Mouse (Mus musculus): ENCODE results near the gene Mdc1. TPM values are rescaled to one million over a fixed set of nuclear protein-coding genes. Genes with fewer than 3 reads are reported as not detected.
A peak's percentile ranks its signal among the peaks of the same experiment; 100 is the strongest.

The Mdc1 gene
- total RNA-seq, 2 experiments from 2014 or later = 15.8 to 16.2 TPM

DNA sequence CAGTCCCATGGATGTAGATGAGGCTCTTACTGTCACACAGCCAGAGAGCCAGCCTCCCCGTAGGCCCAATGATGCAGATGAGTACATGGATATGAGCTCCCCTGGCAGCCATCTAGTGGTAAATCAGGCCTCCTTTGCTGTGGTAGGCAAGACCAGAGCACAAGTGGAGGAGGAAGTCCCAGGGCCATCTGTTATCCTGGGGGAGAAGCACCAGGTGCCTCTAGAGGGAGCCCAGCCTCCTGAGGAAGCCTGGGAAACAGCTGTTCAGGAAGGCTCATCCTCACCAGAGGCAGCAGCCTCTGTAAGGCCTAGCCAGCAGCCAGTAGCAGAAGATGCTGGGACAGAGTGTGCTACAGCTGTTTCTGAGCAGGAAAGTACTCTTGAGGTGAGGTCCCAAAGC, 6.8 kb downstream of the Mdc1 start:
- DNase-seq (ENCODE audit: low spot score in 2 of 2) = no peak

DNA sequence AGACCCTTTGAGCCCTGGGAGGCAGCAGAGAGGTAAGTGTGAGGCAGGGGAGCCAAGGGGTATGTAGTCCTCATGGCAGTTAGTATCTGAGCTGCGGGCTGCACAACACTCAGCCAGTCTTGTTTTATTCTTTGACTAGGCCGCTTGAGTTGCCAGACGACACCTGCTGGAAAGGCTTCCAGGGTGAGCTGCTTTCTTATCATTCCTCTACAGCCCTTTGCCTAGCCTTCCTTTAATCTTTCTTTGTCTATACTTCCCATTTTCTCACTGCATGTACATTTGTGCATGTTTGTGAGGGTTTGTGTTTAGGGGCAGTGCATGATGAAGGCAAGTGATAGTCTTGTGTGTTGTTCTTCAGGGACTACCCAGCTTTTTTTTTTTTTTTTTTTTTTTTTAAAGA, 9.7 kb downstream of the Mdc1 start:
- DNase-seq (ENCODE audit: low spot score in 2 of 2) = no peak

DNA sequence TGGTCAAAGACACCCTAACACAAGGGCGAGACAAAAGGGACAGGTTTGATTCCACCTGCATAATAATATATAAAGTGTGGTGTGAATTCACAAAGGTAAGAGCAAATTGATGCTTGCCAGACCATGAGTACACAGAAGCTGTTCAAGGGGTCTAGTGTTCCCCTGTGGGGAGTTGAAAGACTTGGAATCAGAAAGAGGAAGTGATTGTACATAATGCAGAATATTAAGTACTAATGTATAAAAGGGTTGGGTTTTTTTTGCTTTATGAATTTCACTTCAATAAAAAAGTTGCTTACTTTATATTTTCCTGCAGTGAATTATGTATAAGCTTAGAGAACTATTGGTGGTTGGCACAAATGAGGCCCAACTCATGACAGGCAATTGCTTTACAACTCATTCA, 18.1 kb downstream of the Mdc1 start:
- DNase-seq (ENCODE audit: low spot score in 2 of 2) = no peak

DNA sequence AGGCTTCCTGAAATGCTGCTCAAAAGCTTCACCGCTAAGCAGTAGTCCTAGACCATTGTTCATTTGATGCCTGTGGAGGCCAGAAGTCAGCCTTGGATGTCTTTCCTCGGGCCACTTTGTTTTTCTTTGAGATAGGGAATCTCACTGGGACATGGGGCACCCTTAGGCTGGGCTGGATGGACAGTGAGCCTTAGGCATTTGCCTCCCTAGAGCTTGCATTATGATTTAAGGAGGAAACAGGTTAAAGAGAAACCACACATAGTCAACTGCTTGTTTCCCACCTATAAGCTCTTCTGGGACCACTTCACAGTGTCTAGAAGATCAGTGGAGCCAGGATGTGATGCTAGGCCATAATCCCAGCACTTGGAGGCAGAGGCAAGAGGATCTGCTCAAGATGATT, 18.5 kb downstream of the Mdc1 start:
- DNase-seq (ENCODE audit: low spot score in 2 of 2) = no peak

DNA sequence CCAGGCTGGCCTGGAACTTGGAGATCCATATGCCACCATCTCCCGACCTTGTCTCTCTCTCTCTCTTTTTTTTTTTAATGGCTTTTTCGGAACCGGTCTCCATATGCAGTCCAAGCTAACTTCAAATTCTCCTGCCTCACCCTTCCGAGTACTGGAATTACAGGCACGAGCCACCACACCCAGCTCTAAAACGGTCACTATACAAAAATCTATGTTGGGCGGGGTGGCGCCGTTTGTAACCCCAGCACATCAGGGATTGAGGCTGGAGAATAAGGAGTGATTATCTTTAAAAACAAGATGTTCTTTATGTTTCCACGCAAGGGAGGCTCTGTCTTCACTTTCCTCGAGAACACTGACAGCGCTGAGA, 19.5 kb downstream of the Mdc1 start:
- DNase-seq (ENCODE audit: low spot score in 2 of 2) = peak in 1 of 2 experiments; percentile 40

DNA sequence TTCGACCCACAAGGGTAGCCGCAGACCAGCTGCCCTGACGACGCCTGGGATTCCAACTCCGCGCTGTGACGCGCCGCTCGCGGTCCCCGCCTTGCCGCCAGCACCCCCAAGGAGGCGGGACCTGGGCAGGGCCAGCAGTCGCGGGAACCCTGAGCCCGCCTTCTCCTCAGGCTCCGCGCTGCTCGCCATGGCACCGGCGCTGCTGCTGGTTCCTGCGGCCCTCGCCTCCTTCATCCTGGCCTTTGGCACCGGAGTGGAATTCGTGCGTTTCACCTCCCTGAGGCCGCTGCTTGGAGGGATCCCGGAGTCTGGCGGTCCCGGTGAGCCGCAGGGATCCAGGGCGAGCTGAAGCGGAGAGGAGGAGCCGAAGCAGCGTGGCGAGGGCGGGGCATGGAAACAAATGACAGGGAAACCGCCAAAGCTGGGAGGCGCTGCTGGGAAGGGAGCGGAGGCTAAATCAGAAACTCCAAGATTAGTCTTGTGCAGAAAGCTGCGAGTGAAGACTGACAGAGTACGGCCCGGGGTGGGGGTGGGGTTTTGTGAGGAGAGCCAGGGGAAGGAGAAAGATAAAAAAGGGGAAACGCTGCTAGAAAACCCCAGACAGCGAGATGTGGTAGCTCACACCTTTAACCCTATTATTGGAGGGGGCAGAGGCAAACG, 20.0 kb downstream of the Mdc1 start, which contains the start of gene Nrm:
Gene Nrm, plus strand, starts transcription at position 121 of the 660 bp plus-strand sequence.
- peak; percentile 90 to 92 for DNase-seq (ENCODE audit: low spot score in 2 of 2)

DNA sequence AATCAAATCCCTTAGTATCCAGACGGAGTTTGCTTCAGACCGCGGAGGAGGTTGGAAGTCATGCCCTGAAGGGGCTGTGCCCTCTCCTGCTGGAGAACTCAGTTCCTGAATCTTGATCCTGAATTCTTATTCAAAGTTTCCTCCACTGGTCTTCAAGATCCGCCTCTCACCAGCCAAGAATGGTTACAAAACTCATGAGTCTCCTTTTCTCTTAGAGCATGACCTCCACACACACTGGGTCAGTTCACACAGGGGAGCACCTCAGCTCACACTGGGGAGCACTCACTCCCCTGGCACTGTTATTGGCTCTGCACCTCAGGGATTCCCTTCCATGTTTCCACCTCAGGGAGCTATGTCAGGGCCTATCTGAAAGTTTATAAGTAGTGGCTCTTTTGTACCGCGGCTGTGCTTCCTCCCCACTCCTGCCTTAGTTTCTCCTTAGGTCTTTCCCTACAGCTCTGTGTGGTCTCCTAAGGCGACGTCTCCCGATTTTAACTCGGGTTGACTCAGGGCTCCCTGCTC, 23.6 kb downstream of the Mdc1 start:
- DNase-seq (ENCODE audit: low spot score in 2 of 2) = no peak

DNA sequence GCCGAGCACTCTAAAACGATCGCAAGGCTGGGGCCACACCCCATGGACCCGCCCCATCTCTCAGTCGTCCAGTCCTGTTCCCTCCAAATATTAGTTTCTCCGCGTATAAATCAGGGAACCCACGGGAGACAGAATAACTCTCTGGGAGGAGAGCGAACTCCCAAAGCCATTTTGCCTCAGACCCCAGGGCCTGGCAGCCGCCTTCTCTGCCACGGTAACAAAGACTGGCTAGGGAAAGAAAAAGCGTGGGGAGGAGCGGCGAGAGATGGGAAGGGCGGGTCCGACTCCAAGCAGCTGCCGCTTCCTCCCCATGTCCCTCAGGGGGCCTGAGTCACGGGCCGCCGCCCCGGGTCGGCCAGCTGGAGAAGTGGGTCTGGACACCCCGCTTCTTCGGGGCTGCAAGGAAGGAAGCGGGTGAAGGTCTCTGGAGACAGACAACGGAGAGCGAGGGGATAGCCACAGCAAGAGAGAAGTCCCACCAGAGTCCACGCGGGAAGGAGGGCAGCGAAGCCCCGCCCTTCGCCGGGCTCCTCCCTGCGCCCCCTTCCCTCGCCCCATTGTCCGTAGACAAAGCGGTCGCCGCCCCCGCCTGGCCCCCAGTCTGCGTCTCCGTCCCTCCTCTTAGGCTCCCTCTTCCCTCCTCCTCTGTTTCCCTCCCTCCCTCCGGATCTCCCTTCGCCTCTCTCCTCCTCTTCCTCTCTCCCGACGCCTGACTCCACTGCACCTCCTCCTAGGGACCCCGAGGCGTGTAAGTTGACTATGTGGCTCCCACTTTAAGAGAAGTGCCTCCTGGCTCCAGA, 24.4 kb downstream of the Mdc1 start, which contains the start of gene Ppp1r18:
Gene Ppp1r18, plus strand, starts transcription at position 113 of the 800 bp plus-strand sequence.
- DNase-seq (ENCODE audit: low spot score in 2 of 2) = peak; percentile 58 to 61

DNA sequence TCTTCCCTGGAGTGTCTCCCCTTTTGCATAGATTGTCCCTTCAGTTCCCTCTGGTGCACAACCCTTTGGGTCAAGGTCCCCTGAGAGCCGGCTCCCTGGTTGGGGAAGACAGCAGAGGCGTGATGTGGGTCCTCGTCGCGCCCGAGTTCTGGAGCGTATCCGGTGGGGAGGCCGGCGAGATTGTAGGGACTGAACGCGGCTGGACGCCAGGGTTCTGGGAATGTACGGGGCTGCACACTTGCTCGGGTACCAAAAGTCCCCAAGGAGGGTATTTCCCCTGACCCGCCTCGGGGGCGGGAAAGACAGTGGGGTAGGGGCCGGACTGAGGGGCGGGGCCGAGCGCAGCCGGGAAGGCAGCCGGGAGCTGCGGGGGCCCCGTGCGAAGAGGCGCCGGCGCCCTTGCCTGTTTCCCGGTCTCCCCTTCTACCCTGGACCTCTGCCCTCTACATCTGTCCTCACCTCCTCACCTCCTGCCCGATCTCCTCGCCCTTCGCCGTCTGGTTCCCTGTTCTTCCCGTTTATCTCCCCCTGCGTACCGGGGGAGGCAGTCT, 25.0 kb downstream of the Mdc1 start:
- peak; percentile 54 to 72 for DNase-seq (ENCODE audit: low spot score in 2 of 2)

DNA sequence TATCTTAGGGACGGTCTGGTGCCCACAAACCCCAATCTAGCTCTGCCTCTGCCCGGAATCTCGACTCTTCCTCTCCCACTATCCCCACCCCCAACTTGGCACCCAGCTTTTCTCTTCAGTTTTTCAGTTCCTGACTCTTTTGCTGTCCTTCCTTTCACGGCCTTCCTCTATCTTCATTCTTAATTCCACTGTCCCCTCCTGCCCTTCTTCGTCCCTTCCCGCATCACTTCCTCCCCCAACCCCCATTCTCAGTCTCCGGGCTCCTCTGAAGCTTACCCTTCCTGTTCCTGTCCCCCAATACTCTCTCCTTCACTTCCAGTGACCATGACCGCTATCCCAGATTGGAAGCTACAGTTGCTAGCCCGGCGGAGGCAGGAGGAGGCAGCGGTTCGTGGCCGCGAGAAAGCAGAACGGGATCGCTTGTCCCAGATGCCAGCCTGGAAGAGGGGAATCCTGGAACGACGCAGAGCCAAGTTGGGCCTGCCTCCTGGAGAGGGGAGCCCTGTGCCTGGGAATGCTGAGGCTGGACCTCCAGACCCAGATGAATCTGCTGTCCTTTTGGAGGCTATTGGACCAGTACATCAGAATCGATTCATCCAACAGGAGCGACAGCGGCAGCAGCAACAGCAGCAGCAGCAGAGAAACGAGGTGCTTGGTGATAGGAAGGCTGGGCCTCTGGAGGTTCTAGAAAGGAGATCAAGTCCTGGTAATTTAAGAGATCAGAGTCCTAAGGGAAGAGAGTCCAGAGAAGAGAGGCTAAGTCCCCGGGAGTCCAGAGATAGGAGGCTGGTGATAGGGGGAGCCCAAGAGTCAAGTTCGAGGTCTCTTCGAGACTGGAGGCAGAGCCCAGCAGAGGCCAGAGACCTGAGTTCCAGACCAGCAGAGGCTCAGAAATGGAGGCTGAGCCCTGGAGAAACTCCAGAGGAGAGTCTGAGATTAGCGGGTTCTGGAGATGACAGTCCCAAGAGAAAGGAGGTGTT, 25.9 kb downstream of the Mdc1 start:
- peak in 1 of 2 experiments; percentile 37 for DNase-seq (ENCODE audit: low spot score in 2 of 2)

DNA sequence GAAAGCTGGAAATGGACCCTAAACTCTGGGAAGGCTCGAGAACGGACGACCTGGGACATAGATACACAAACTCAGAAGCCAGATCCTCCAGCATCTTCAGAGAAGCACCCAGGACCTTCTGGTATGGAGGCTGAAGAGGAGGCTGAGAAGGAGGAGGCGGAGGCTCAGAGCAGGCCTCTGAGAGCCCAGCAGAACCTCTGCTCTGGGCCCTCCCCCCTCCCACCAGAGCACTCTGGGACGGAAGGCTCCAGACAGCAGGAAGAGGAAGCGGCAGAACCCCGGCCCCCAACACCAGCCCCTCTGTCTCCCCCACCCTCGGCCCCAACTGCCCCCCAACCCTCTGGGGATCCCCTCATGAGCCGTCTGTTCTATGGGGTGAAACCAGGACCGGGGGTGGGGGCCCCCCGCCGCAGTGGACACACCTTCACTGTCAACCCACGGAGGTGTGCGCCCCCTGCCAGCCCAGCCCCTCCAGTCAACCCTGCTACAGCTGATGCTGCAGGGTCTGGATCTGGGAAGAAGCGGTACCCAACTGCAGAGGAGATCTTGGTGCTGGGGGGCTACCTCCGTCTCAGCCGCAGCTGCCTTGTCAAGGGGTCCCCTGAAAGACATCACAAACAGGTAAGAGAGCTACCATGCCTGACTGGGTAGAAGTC, 27.0 kb downstream of the Mdc1 start:
- no peak for DNase-seq (ENCODE audit: low spot score in 2 of 2)

DNA sequence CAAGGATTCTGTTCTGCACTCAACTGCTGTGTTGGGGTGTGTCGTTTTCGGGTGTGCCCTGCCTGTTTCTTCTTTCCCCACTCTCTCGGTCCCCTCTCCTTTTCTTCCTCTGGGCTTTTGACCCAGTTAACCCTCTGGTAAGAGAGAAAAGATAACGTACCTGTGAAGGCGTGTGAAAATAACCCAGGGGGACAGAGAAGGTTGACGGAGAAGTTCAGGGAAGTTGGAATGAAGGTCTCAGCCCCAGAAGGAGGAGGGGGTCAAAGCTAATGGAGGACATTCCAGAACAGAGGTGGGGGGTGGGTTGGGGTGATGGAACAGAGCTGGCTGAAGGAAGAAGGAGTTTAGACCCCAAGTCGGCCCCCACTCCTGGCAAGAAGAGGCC, 27.6 kb downstream of the Mdc1 start:
- DNase-seq (ENCODE audit: low spot score in 2 of 2) = no peak

DNA sequence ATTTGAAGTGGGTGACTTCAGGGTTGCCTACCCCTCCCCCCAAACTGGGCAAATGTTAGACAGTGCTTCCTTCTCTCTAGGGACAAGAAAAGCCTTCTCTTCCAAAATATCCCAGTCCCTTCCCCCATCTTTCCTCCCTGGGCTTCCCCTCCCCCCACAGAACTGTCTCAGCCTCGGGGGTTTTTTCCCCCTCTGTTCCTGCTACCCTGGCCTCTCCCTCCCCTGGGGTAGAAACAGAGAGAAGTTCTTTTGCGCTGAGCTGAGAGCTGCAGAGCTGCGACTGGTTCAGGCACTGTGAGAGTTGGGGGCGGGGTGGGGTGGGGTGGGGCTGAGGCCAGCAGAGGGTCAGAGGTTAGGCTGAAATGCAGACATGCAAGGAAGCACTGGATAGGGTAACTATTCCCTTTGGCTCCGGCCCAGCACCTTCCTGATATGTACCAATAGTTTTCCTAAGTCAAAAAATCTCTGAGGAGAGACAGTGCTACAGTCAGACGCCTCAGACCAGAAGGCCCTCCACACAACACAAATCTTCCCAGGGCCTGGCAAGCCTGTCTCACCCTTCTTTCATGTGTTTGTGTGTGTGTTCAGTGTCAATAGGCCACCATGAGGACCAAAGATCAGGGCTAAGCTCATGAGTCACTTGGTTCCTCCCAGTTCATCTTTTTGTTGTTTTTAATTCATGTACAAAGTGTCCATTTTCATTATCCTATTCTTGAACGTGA, 28.2 kb downstream of the Mdc1 start:
- peak in 1 of 2 experiments; percentile 48 for DNase-seq (ENCODE audit: low spot score in 2 of 2)

DNA sequence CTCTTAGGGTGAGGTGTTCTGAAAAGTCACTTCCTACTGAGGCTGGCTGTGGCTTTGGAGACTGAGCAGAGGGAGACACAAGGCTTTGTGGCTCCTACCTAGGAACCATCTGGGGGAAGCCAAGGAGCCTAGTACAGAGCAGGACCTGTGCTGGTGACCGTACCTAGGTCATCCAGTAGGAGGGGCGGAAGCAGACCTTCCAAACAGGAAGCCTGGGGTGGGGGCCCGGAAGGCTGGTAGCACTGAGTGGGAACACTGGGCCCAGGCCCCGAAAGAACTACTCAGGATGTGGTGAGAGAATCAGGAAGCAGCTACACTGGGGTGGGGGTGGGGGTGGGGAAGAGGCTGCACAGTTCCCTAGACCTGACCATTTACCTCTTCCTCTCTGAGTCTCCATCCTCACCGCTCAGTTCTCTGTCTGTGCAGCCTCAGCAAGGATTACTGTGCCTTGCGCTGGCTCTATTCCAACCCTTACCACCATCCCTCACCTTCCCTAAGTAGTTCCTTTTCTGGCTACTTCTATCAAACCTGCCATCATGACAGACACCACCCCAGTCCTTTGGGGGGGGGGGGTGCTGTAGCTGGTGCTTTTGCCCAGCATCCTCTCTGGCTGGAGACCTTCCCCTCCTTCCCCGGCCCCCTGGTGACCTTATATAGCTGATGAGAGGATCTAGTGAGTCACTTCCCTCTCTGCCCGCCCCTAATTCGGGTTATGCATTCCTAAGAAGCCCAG, 29.0 kb downstream of the Mdc1 start:
- DNase-seq (ENCODE audit: low spot score in 2 of 2) = peak in 1 of 2 experiments; percentile 30

DNA sequence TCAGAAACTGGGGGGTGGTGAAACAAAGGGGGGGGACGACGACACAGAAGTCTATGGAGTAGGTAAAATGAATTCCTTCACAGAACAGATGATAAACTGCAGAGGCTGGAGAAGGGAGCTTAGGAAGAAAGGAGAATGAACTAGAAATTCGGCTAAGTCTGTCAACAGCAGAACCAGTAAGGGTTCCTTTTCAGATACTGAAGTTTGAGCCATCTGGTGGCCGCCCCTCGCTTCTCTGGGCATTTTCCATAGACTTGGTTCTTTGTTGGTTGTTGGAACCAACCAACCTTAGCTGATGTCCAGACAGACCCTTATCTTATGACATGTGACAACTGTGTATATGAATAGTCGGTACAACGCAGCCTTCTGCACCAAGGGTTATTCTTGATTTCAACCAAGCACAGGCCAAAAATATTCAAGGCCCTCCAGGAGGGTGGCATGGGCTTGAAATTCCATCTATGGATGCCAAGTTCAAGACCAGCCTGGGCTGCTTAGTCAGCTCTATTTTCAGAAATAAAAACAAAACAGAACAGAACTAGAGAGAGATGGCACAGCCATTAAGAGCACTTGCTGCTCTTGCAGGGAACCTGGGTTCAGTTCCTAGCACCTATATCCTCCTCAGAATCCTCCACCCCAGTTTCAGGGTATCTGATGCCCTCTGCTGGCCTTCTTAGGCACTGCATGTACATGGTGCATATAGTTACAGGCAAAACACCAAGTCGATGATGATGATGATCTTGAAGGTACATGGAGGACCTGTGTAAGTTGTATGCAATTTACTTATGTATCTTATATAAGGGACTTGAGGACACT, 29.8 kb downstream of the Mdc1 start:
- peak; percentile 49 to 53 for DNase-seq (ENCODE audit: low spot score in 2 of 2)

DNA sequence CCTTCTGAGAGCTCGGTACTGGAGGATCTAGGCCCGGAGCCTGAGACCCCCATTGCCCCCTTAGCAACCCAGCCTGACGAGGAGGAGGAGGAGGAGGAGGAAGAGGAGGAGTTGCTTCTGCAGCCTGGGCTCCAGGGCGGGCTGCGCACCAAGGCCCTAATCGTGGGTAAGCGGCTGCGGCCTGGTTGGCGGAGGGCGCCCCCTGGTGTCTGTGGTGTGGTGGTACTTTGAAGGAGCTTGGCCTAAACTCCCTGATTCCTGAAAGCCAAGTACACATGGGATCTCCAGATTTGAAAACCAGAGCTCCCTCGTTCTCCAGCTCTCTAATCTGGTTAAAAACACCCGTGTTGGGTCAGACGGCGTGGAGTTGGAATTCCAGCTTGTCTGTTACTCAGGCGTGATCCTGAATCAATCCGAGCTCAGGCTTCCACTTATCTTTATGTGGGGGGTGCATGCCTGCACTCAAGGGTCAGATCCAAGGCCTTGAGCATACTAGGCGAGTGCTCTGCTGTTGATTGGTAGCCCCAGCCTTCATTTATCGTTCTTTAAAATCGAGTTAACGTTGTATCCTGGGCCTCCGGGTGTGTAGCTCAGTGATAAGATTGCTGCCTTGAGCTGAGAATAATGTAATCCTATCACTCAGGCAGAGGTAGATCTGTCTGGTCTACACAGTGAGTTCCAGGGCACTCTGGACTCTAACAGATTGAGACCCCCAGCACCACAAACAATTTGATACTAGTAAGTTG, 32.6 kb downstream of the Mdc1 start:
- peak; percentile 90 to 93 for DNase-seq (ENCODE audit: low spot score in 2 of 2)

DNA sequence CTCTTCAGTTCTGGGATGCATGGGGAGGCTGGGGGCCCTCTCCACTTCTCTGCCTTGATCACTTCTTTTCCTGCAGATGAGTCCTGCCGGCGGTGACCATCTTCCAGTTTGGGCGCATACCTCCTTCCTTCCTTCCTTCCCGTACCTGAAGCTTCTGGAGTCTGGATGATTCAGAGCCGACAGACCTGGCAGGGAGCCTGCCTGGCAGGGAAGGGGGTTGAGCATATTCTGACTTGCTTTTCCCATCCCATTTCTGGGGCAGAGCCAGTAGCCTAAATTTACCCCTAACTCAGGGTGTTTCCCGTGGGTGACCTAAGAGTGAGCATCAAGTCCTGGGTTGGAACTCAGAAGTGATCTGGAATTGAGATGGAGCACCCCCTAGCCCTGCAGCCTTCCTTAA, 33.4 kb downstream of the Mdc1 start:
- DNase-seq (ENCODE audit: low spot score in 2 of 2) = no peak

All from layer of hippocampus, postnatal 10 days (tissue).